Mouse (Mus musculus): ENCODE data around the gene Hlcs. TPM values are rescaled to one million over a fixed set of nuclear protein-coding genes. Genes with fewer than 3 reads are reported as not detected.

Gene Hlcs
- polyA plus RNA-seq, 3 experiments from 2014 or later, result 4.3 to 9.7 (median 9.1) TPM

Other genes with a start within 250 kb of the Hlcs start
- not detected for gene Sim2, start 228.6 kb downstream of the Hlcs start, polyA plus RNA-seq (2017; shearing (Covaris generic))
- under 1 TPM; 0.39 to 0.81 (median 0.77) TPM for gene Ripply3, start 14.8 kb upstream of the Hlcs start, polyA plus RNA-seq (2017; shearing (Covaris generic))
- 100 to 1,000 TPM in 1 of 3 experiments, 10 to 100 TPM in 2; 30.0 to 103 (median 89.3) TPM for gene Ttc3, start 57.0 kb upstream of the Hlcs start, polyA plus RNA-seq (2017; shearing (Covaris generic))
- gene Pigp, start 58.3 kb upstream of the Hlcs start, polyA plus RNA-seq (2017; shearing (Covaris generic)), result 10 to 100 TPM; 47.3 to 96.8 (median 94.1) TPM
- 10 to 100 TPM; 75.1 to 91.9 (median 89.0) TPM for gene Vps26c, start 213.3 kb upstream of the Hlcs start, polyA plus RNA-seq (2017; shearing (Covaris generic))

All from inflammation-experienced regulatory T-cells, adult 6 months (primary cell).